ENCODE assay signal across 8 mouse cellular contexts in the genomic region with DNA sequence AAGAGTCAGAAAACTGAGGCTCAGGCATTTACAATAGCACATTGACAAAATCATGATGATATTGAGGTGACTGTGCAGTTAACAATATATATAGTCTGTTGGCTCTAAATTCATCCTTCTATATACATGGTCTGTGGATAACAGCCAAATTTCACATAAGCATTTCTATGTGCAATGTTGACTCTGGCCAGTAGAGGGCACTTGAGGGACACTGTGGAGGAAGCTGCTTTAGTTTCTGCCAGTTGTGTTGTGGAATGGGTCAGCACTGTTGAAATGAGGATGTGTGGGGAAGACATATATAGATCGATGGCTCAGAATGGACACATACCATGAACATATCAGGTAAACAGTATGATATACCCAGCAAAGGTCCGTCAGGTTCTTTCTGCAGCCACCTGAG. TPM values are rescaled to one million over a fixed set of nuclear protein-coding genes. Genes with fewer than 3 reads are reported as not detected.
DNase-seq lines count a peak whose midpoint lies in the region; ATAC-seq lines count a peak whose summit lies in the region.

No protein-coding gene starts in this region.

- no peak for ATAC-seq in cerebellum, adult (ENCODE audit: insufficient number of reproducible peaks, low FRiP score, low TSS enrichment)

- peak; percentile 19 for DNase-seq in cerebellum, adult 11 months
- DNase-seq in spleen, postnatal 10 days (ENCODE audit: low spot score in 2 of 2), result peak; percentile 7 to 20
- DNase-seq in spleen, adult 12 weeks (ENCODE audit: low spot score), result no peak
- peak; percentile 72 for DNase-seq in cerebellum, postnatal 10 days
- peak; percentile 32 to 37 for DNase-seq in heart, postnatal 36 days
- peak; percentile 28 for DNase-seq in left cerebral cortex, postnatal 4 days
- peak; percentile 55 for DNase-seq in right cerebral cortex, postnatal 4 days

- intact Hi-C loops in heart, postnatal 36 days (cut with DNase I), result loop anchor here (5.0 to 10.0 kb wide), 3 partner anchors 176 to 638 kb away; no protein-coding TSS in a partner anchor
- intact Hi-C loops in left cerebral cortex, postnatal 4 days (cut with DNase I), result no loop called here

RNA-seq across cellular contexts. Expression of gene Hs6st2, which starts 54.8 kb away (rescaled TPM):
- 1 to 10 TPM; 1.1 to 1.3 TPM for total RNA-seq in heart, postnatal 36 days (2021)
- 10 to 100 TPM; 69.8 to 79.8 TPM for total RNA-seq in left cerebral cortex, postnatal 4 days (2021)

Comparison
In these comparisons a context has a peak if more than half of its experiments do, and no peak if none do; other contexts are left out.
1. RNA of gene Hs6st2, which starts 54.8 kb away (total RNA-seq): 69.8 to 79.8 TPM in left cerebral cortex, postnatal 4 days; 1.1 to 1.3 TPM in heart, postnatal 36 days; every median in the first group is over 10 times any median in the second.